Mouse (Mus musculus) liver, embryonic 12.5 days (tissue): ENCODE measurements around the gene Pms2. TPM values are rescaled to one million over a fixed set of nuclear protein-coding genes. Genes with fewer than 3 reads are reported as not detected.
A peak's percentile ranks its signal among the peaks of the same experiment; 100 is the strongest.

ENCODE experiments used
- ATAC-seq: fragments of 200-750 bp; cut with Nextera tagmentation; 2 replicates; pipeline ENCODE4 v1.8.0; 2017; ENCODE audit warnings: moderate number of reproducible peaks, mild to moderate bottlenecking, moderate library complexity
- H3K27ac ChIP-seq: fragments of 300-500 bp; sonication (generic); 2 replicates; pipeline ENCODE4 v1.5.1; 2016; ENCODE audit warnings: mild to moderate bottlenecking
- H3K27me3 ChIP-seq: fragments of 300-500 bp; sonication (generic); replicated peaks from 2 replicates; pipeline ENCODE4 v1.6.1; 2016; ENCODE audit warnings: mild to moderate bottlenecking, moderate library complexity
- H3K36me3 ChIP-seq: fragments of 300-500 bp; sonication (generic); 2 replicates; pipeline ENCODE4 v1.6.1; 2016; ENCODE audit warnings: mild to moderate bottlenecking, moderate library complexity
- H3K4me1 ChIP-seq: fragments of 300-500 bp; sonication (generic); 2 replicates; pipeline ENCODE4 v1.6.1; 2016
- H3K4me2 ChIP-seq: fragments of 300-500 bp; sonication (generic); 2 replicates; pipeline ENCODE4 v1.6.1; 2016; ENCODE audit warnings: mild to moderate bottlenecking, moderate library complexity
- H3K4me3 ChIP-seq: fragments of 300-500 bp; sonication (generic); 2 replicates; pipeline ENCODE4 v1.5.1; 2016; ENCODE audit warnings: mild to moderate bottlenecking, moderate library complexity
- H3K9ac ChIP-seq: fragments of 300-500 bp; sonication (generic); 2 replicates; pipeline ENCODE4 v1.6.1; 2016; ENCODE audit warnings: mild to moderate bottlenecking, moderate library complexity
- H3K9me3 ChIP-seq: fragments of 300-500 bp; sonication (generic); replicated peaks from 2 replicates; pipeline ENCODE4 v1.6.1; 2016; ENCODE audit warnings: mild to moderate bottlenecking, moderate library complexity
- WGBS: fragments of 180-500 bp; shearing (Covaris S2); methylation state at CpG from one replicate; pipeline ENCODE4 v1.1.7; 2016; ENCODE audit not compliant: insufficient replicate concordance; 5-methylcytosine and 5-hydroxymethylcytosine counted together
- polyA plus RNA-seq: library from polyadenylated mRNA; unstranded; fragments of >200 nt; fragmentation: Nextera tagmentation; extraction: Ambion mirVana; gene quantifications from 2 replicates; pipeline ENCODE4 v1.2.1, GENCODE M21; 2016

Gene Pms2
- polyA plus RNA-seq, 1 experiment from 2014 or later = 24.8 TPM

GRCm38 (mm10) chr5:143974931-143975630 is 65.3 kb downstream of the Pms2 start:
- H3K27ac ChIP-seq = peak overlapping the region; percentile 83
- ATAC-seq = peak; percentile 82
- H3K27me3 ChIP-seq = no peaks in the 10 kb centered on the region
- H3K4me1 ChIP-seq = peaks cover 59% of the 10 kb centered on the region
- H3K36me3 ChIP-seq = no peaks in the 10 kb centered on the region
- no peaks in the 10 kb centered on the region for H3K9me3 ChIP-seq
- no peak overlapping the region for H3K4me3 ChIP-seq
- H3K9ac ChIP-seq = no peak overlapping the region
- peak overlapping the region; percentile 34; the same call in 1 of the 2 replicates for H3K4me2 ChIP-seq
- 45% methylated on average over 4 of the region's 4 CpGs for WGBS

- Histone ChIP-seq H3K4me1 (peaks cover 59% of the 10 kb centered on the region), H3K9ac (no peak overlapping the region), H3K4me2 (peak overlapping the region; percentile 29; the same call in 1 of the 2 replicates), H3K36me3 (no peaks in the 10 kb centered on the region), H3K27me3 (no peaks in the 10 kb centered on the region), H3K4me3 (no peak overlapping the region), H3K27ac (peak overlapping the region; percentile 83), H3K9me3 (no peaks in the 10 kb centered on the region)
- 56% methylated on average over 2 of the region's 2 CpGs for WGBS
- peak; percentile 15 for ATAC-seq
These were observed 65.8 kb downstream of the Pms2 start for GRCm38 (mm10) chr5:143975631-143975933.

DNA sequence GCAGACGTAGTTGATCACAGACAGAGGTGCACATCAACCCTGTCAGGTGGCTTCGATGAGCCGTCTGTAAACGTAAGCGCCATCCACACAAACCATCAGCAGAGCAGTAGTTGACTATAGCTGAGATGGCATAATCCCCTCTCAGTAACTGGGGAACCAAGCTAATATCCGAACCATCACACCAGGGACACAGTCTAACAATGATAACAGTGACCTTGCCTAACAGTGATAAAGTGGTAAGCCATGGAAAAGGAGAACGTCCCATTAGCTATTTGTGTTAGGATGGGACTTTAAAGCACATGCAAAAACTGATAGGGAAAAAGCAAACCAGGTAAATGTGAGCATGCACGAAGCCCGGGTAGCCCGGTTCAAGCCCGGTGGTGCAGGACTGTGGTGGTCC is 66.5 kb downstream of the Pms2 start:
- peak overlapping the region; percentile 59 for H3K4me2 ChIP-seq
- no peaks in the 10 kb centered on the region for H3K9me3 ChIP-seq
- peaks cover 62% of the 10 kb centered on the region for H3K4me1 ChIP-seq
- peak; percentile 50 for ATAC-seq
- H3K27ac ChIP-seq = peak overlapping the region; percentile 83
- H3K27me3 ChIP-seq = no peaks in the 10 kb centered on the region
- WGBS = 68% methylated on average over 11 of the region's 11 CpGs
- no peak overlapping the region for H3K9ac ChIP-seq
- H3K4me3 ChIP-seq = no peak overlapping the region
- H3K36me3 ChIP-seq = no peaks in the 10 kb centered on the region

- ATAC-seq = peak; percentile 91
- WGBS = 50% methylated on average over 16 of the region's 16 CpGs
- H3K9ac ChIP-seq = peak overlapping the region; percentile 45; the same call in 1 of the 2 replicates
- H3K4me3 ChIP-seq = peak overlapping the region; percentile 19; the same call in 1 of the 2 replicates
- H3K9me3 ChIP-seq = no peaks in the 10 kb centered on the region
- H3K27ac ChIP-seq = peak overlapping the region; percentile 83
- H3K36me3 ChIP-seq = no peaks in the 10 kb centered on the region
- H3K4me1 ChIP-seq = peaks cover 61% of the 10 kb centered on the region
- H3K27me3 ChIP-seq = no peaks in the 10 kb centered on the region
- H3K4me2 ChIP-seq = peak overlapping the region; percentile 59
These were observed 67.1 kb downstream of the Pms2 start for GRCm38 (mm10) chr5:143976726-143977431.

- Histone ChIP-seq H3K9me3 (no peaks in the 10 kb centered on the region), H3K36me3 (peaks cover 27% of the 10 kb centered on the region), H3K9ac (no peak overlapping the region), H3K4me3 (no peak overlapping the region), H3K27ac (no peak overlapping the region), H3K4me1 (peaks cover 29% of the 10 kb centered on the region), H3K4me2 (no peak overlapping the region), H3K27me3 (no peaks in the 10 kb centered on the region)
- WGBS = 53% methylated on average over 9 of the region's 9 CpGs
- no peak for ATAC-seq
These were observed 71.1 kb downstream of the Pms2 start for GRCm38 (mm10) chr5:143980858-143981257.

- Histone ChIP-seq H3K4me2 (no peak overlapping the region), H3K4me1 (peaks cover 14% of the 10 kb centered on the region), H3K27ac (no peak overlapping the region), H3K9me3 (no peaks in the 10 kb centered on the region), H3K9ac (no peak overlapping the region), H3K36me3 (peaks cover 42% of the 10 kb centered on the region), H3K27me3 (no peaks in the 10 kb centered on the region), H3K4me3 (no peak overlapping the region)
- no peak for ATAC-seq
- 57% methylated on average over 2 of the region's 2 CpGs for WGBS
These were observed 72.6 kb downstream of the Pms2 start for GRCm38 (mm10) chr5:143982361-143982760.

Other genes starting within 250 kb of the Pms2 start
- 8.0 and 8.4 TPM in 2 replicates for gene Usp42, start 177.7 kb upstream of the Pms2 start, polyA plus RNA-seq
- 109 and 110 TPM in 2 replicates for gene Eif2ak1, start 92.2 kb upstream of the Pms2 start, polyA plus RNA-seq
- gene Ankrd61, start 12.3 kb upstream of the Pms2 start, polyA plus RNA-seq = 0.41 and 0.54 TPM in 2 replicates
- 82.8 and 83.1 TPM in 2 replicates for gene Aimp2, start 117 bp upstream of the Pms2 start, polyA plus RNA-seq
- gene Gm42421, start 18.2 kb downstream of the Pms2 start, polyA plus RNA-seq = 0.18 TPM in 1 of 2 replicates, not detected in the other
- 0.28 and 0.37 TPM in 2 replicates for gene Rsph10b, start 23.1 kb downstream of the Pms2 start, polyA plus RNA-seq
- gene Ccz1, start 104.9 kb downstream of the Pms2 start, polyA plus RNA-seq = 58.9 and 62.1 TPM in 2 replicates
- gene Ocm, start 116.7 kb downstream of the Pms2 start, polyA plus RNA-seq = not detected in 2 replicates
- 4.1 and 4.3 TPM in 2 replicates for gene Lmtk2, start 190.5 kb downstream of the Pms2 start, polyA plus RNA-seq